Mouse (Mus musculus): ENCODE measurements at regions not wholly inside any gene's neighbourhood (a gene's known extent, or its start where the extent isn't known, plus 50 kb on each side); places are given as distances from the start of the nearest gene placed in this dataset.

DNA sequence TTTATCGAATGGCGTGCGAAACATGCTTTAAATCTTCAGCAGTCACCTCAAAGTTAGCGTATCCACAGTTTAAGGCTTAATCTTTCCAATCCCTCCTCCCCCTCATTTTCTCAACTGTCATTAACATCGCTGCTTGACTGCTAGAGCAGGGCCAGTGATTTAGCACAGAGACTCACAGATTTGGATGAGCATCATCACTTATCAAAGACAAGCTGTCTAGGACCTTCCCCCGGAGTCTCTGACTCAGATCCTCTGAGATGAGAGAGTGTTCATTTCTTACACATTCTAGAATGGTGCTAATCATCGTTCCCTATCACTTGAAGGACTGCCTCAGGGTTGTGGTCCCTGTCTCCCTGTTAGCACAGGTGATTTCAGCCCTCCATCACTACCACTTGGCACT lies 112.1 kb upstream of the Tmem132c start:
- no peak for DNase-seq (ENCODE audit: low spot score in 2 of 2)
- intact Hi-C loops (cut with DNase I): no loop called here

DNA sequence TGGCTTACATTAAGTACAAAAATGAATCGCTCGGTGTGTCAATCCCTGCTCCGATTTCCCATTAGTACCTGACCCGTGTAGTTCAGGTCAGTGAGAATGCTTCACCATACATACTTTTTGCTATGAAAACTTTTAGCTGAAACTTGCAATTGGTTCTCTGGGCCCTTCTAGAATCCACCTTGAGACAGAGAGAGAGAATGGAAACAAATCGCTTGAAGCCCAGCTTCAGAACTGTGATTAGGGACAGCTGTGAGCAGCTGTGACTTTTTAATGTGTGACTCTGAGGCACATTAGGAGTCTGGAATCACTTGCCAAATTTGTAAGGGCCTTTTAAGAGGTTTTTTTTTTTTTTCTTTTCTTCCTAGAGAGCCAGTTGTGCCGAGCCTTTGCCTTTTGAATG lies 107.2 kb upstream of the Tmem132c start:
- DNase-seq (ENCODE audit: low spot score in 2 of 2): no peak
- intact Hi-C loops (cut with DNase I): no loop called here

DNA sequence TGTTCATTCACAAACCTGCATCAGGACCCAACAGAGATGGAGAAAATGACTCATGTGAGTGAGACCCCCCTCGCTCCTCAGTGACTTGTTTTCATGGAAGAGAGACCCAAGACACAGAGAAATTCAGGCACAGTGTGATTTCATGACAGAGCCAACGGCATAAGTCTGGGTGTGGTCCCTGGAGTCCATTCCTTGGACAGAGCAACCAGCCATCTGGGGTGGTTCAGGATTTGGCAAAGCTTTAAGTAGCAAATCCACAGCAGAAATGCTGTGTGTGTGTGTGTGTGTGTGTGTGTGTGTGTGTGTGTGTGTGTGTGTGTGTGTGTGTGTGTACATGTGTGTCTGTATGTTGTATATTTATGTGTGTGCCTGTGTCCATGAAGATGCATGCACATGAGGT lies 101.0 kb upstream of the Tmem132c start:
- intact Hi-C loops (cut with DNase I): no loop called here
- no peak for DNase-seq (ENCODE audit: low spot score in 2 of 2)

DNA sequence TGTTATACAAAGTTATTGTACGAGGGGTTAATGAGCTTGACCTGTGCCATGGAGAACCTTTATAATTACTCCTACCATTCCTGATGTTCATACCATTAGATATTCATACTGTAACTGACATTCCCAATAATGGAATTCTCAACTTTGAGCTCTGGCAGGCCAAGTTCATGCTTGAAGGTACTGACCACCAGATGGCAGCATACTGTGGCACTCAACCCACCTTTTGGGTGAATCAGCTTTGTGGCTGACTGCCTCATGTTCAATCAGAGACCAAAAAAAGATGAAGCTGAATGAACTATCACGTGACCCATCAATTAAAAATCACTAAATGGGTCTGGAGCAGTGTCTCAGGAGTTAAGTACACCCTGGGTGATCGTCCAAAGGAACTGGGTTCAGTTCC lies 81.3 kb upstream of the Tmem132c start:
- intact Hi-C loops (cut with DNase I): no loop called here
- no peak for DNase-seq (ENCODE audit: low spot score in 2 of 2)

DNA sequence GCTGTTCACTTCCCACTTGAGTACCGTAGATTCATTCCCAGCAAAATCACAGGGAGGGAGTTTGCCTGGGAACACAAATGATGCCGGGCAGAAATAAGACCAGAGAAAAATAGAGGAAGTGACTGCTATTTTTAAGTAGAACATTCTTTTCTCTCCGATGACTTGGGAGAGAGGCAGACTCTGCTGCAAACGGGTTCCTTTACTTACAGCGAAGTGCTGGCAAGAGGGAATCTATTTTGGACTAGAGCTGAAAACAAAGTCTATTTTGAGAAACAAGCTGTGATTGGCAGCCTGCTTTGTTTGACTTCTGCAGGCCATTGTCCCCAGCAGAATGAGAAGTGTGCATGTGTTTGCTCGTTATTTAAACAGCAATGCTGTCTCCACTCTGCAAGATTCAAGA lies 78.2 kb upstream of the Tmem132c start:
- intact Hi-C loops (cut with DNase I): no loop called here
- DNase-seq (ENCODE audit: low spot score in 2 of 2): peak; percentile 22 to 33

DNA sequence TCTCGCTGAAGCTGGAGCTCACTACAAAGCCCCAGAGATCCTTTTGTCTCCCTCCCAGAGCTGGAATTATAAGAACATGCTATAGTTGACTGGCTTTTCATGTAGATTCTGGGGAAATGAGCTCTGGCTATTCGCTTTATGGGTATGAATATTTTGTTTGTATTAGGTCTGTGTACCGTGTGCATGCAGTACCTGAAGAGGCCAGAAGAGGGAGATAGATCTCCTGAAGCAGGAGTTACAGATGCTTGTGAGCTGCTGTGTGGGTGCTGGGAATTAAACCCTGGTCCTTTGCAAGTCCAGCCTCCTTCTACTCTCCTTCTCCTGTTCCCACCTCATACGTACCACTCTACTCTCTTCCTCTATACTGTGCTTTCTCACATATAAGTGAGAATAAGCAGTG lies 52.6 kb upstream of the Tmem132c start:
- intact Hi-C loops (cut with DNase I): no loop called here
- no peak for DNase-seq (ENCODE audit: low spot score in 2 of 2)

All from left cerebral cortex, postnatal 36 days (tissue).